Mouse (Mus musculus): ENCODE data around the gene Map9. TPM values are rescaled to one million over a fixed set of nuclear protein-coding genes. Genes with fewer than 3 reads are reported as not detected.
"Not testable (repeated sequence)": the region's sequence is repeated elsewhere in the genome, so short reads cannot be mapped to it uniquely, and the experiment has no call there.

The Map9 gene
- polyA plus RNA-seq, 1 experiment from 2014 or later, result 42.5 TPM

DNA sequence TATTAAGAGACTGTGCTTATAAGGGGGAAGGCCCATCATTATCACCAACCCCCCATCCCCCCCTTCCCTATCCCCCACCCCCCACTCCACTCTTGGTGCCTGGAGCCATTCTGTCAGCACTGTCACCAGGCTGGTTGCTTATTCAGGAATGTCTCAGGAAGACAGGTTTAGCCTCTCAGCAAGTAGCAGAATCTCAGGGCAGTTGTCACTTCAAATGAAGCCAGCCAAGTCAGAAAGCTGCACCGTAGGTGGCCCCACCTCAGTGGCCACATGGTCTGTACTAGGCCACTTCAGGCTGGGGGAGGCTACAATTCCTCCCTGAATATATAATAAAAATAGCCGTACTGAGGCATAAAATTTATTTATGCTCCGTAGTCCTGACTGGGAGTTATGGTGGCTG, 83.1 kb downstream of the Map9 start:
- WGBS, result 39% methylated on average over 3 of the region's 3 CpGs
- Histone ChIP-seq H3K9me3 (replicated peaks) (no peaks in the 10 kb centered on the region), H3K27me3 (no peaks in the 10 kb centered on the region), H3K4me2 (no peak overlapping the region), H3K9ac (no peak overlapping the region), H3K27ac (no peak overlapping the region), H3K4me1 (no peaks in the 10 kb centered on the region), H3K36me3 (ENCODE audit: poor library complexity, severe bottlenecking) (no peaks in the 10 kb centered on the region), H3K4me3 (no peak overlapping the region)
- ATAC-seq, result no peak

DNA sequence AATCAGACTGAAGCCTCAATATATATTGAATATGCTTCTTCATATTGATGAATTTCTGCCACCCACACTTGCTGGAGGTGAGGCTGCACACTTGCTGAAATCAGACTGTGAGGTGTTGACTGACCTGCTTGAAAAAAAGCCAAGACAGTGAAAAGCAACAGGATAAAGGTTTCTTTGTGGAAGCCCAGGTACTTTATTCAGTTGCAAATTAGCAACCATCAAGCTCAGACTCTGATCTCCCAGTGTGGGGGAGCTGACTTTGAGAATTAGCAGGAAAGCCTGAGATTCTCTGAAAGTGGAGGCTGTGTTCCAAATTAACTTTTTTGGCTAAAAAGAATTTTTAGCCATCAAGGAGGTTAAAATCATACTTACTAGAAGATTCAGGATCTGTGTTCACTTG, 83.8 kb downstream of the Map9 start:
- ATAC-seq; H3K4me3 ChIP-seq; H3K27me3 ChIP-seq; H3K27ac ChIP-seq; H3K9ac ChIP-seq; H3K36me3 ChIP-seq (ENCODE audit: poor library complexity, severe bottlenecking); H3K4me1 ChIP-seq; H3K4me2 ChIP-seq; H3K9me3 ChIP-seq (replicated peaks): not testable (repeated sequence)

Other genes starting within 250 kb of the Map9 start
- 15.3 and 17.4 TPM in 2 replicates for gene Gucy1a1, start 212.3 kb upstream of the Map9 start, polyA plus RNA-seq (2015; fragmentation: Nextera tagmentation; extraction: Ambion mirVana)
- 0.90 and 1.3 TPM in 2 replicates for gene Npy2r, start 190.0 kb downstream of the Map9 start, polyA plus RNA-seq (2015; fragmentation: Nextera tagmentation; extraction: Ambion mirVana)

All from forebrain, embryonic 13.5 days (tissue).